Mouse (Mus musculus) limb, embryonic 13.5 days (tissue): ENCODE results near the gene Znrf3. TPM values are rescaled to one million over a fixed set of nuclear protein-coding genes. Genes with fewer than 3 reads are reported as not detected.
"Not testable (repeated sequence)": the region's sequence is repeated elsewhere in the genome, so short reads cannot be mapped to it uniquely, and the experiment has no call there.

ENCODE experiments used
- ATAC-seq: fragments of 200-750 bp; cut with Nextera tagmentation; 2 replicates; pipeline ENCODE4 v1.8.0; 2017; ENCODE audit warnings: low read depth, moderate number of reproducible peaks, moderate TSS enrichment; ENCODE audit not compliant: low FRiP score
- H3K27ac ChIP-seq: fragments of 300-500 bp; sonication (generic); 2 replicates; pipeline ENCODE4 v1.5.1; 2015; ENCODE audit warnings: inconsistent platforms, mild to moderate bottlenecking, moderate library complexity
- H3K27me3 ChIP-seq: fragments of 300-500 bp; sonication (generic); 2 replicates; pipeline ENCODE4 v1.6.1; 2015; ENCODE audit warnings: mild to moderate bottlenecking, inconsistent platforms
- H3K36me3 ChIP-seq: fragments of 300-500 bp; sonication (generic); 2 replicates; pipeline ENCODE4 v1.6.1; 2015; ENCODE audit warnings: inconsistent platforms, mild to moderate bottlenecking, moderate library complexity
- H3K4me1 ChIP-seq: fragments of 300-500 bp; sonication (generic); 2 replicates; pipeline ENCODE4 v1.6.1; 2015; ENCODE audit warnings: inconsistent platforms
- H3K4me2 ChIP-seq: fragments of 300-500 bp; sonication (generic); replicated peaks from 2 replicates; pipeline ENCODE4 v1.6.1; 2015; ENCODE audit warnings: inconsistent platforms, mild to moderate bottlenecking, moderate library complexity
- H3K4me3 ChIP-seq: fragments of 300-500 bp; sonication (generic); 2 replicates; pipeline ENCODE4 v1.5.1; 2015; ENCODE audit warnings: moderate library complexity, mild to moderate bottlenecking, inconsistent platforms
- H3K9ac ChIP-seq: fragments of 300-500 bp; sonication (generic); 2 replicates; pipeline ENCODE4 v1.6.1; 2015; ENCODE audit warnings: mild to moderate bottlenecking, inconsistent platforms
- H3K9me3 ChIP-seq: fragments of 300-500 bp; sonication (generic); 2 replicates; pipeline ENCODE4 v1.6.1; 2016; ENCODE audit warnings: inconsistent platforms
- WGBS: fragments of 180-500 bp; shearing (Covaris S2); methylation state at CpG from one replicate; pipeline ENCODE4 v1.1.7; 2015; 5-methylcytosine and 5-hydroxymethylcytosine counted together
- polyA plus RNA-seq: library from polyadenylated mRNA; unstranded; fragments of >200 nt; fragmentation: Nextera tagmentation; extraction: Ambion mirVana; gene quantifications from 2 replicates; pipeline ENCODE4 v1.2.1, GENCODE M21; 2015

Gene Znrf3
- 14.8 and 16.0 TPM in 2 replicates for polyA plus RNA-seq

- peaks cover 29% of the 10 kb centered on the region for H3K4me1 ChIP-seq
- peak within 1 kb of the TSS; percentile 87 for H3K9ac ChIP-seq
- peak within 1 kb of the TSS; percentile 87 for H3K4me3 ChIP-seq
- peak within 1 kb of the TSS; percentile 80 for H3K4me2 ChIP-seq
- no peaks in the 10 kb centered on the region for H3K27me3 ChIP-seq
- peak within 1 kb of the TSS; percentile 76 for H3K27ac ChIP-seq
- H3K9me3 ChIP-seq, result no peaks in the 10 kb centered on the region
- peak; percentile 93 for ATAC-seq
- under 1% methylated on average over 73 of the region's 106 CpGs for WGBS
- H3K36me3 ChIP-seq, result no peaks in the 10 kb centered on the region
Measured at GRCm38 (mm10) chr11:5444599-5445451, at the start of gene Znrf3. TSS of gene Znrf3 (minus strand) at chr11:5444847.

- H3K4me3 ChIP-seq, result no peak overlapping the region
- no peak for ATAC-seq
- WGBS, result 26% methylated on average over 2 of the region's 2 CpGs
Measured at GRCm38 (mm10) chr11:5493869-5494268, 49.2 kb upstream of the Znrf3 start.

GRCm38 (mm10) chr11:5491912-5492311, 47.3 kb upstream of the Znrf3 start:
- H3K9me3 ChIP-seq, result no peaks in the 10 kb centered on the region
- H3K9ac ChIP-seq, result no peak overlapping the region
- no peak for ATAC-seq
- WGBS, result 69% methylated on average over 7 of the region's 7 CpGs
- no peaks in the 10 kb centered on the region for H3K27me3 ChIP-seq
- H3K27ac ChIP-seq, result no peak overlapping the region
- no peaks in the 10 kb centered on the region for H3K36me3 ChIP-seq
- H3K4me3 ChIP-seq, result no peak overlapping the region
- no peaks in the 10 kb centered on the region for H3K4me1 ChIP-seq
- H3K4me2 ChIP-seq, result no peak overlapping the region

More at GRCm38 (mm10) chr11:5493869-5494268, 49.2 kb upstream of the Znrf3 start:
- Histone ChIP-seq H3K36me3 (no peaks in the 10 kb centered on the region), H3K4me2 (no peak overlapping the region), H3K27ac (no peak overlapping the region), H3K27me3 (no peaks in the 10 kb centered on the region), H3K9ac (no peak overlapping the region), H3K4me1 (no peaks in the 10 kb centered on the region), H3K9me3 (no peaks in the 10 kb centered on the region)

GRCm38 (mm10) chr11:5490989-5491656, 46.5 kb upstream of the Znrf3 start:
- no peaks in the 10 kb centered on the region for H3K9me3 ChIP-seq
- ATAC-seq, result no peak
- H3K4me2 ChIP-seq, result no peak overlapping the region
- no peak overlapping the region for H3K9ac ChIP-seq
- H3K36me3 ChIP-seq, result no peaks in the 10 kb centered on the region
- 85% methylated on average over 10 of the region's 10 CpGs for WGBS
- H3K27me3 ChIP-seq, result no peaks in the 10 kb centered on the region
- no peak overlapping the region for H3K27ac ChIP-seq
- no peaks in the 10 kb centered on the region; the same call in 1 of the 2 replicates for H3K4me1 ChIP-seq
- H3K4me3 ChIP-seq, result no peak overlapping the region

GRCm38 (mm10) chr11:5489433-5489832, 44.8 kb upstream of the Znrf3 start:
- 89% methylated on average over 10 of the region's 10 CpGs for WGBS
- H3K4me2 ChIP-seq, ATAC-seq: not testable (repeated sequence)

GRCm38 (mm10) chr11:5485193-5486011, 40.8 kb upstream of the Znrf3 start:
- peak; percentile 44 for ATAC-seq
- H3K36me3 ChIP-seq, result no peaks in the 10 kb centered on the region
- no peaks in the 10 kb centered on the region for H3K27me3 ChIP-seq
- peak overlapping the region; percentile 63 for H3K4me2 ChIP-seq
- H3K27ac ChIP-seq, result no peak overlapping the region
- 20% methylated on average over 15 of the region's 15 CpGs for WGBS
- no peaks in the 10 kb centered on the region for H3K9me3 ChIP-seq
- H3K4me3 ChIP-seq, result peak overlapping the region; percentile 40
- peaks cover 5% of the 10 kb centered on the region; the same call in 1 of the 2 replicates for H3K4me1 ChIP-seq
- peak overlapping the region; percentile 59 for H3K9ac ChIP-seq

More at GRCm38 (mm10) chr11:5489433-5489832, 44.8 kb upstream of the Znrf3 start:
- H3K27me3 ChIP-seq, H3K36me3 ChIP-seq, H3K4me1 ChIP-seq, H3K9ac ChIP-seq, H3K27ac ChIP-seq, H3K4me3 ChIP-seq, H3K9me3 ChIP-seq: not testable (repeated sequence)

GRCm38 (mm10) chr11:5482581-5482980, 37.9 kb upstream of the Znrf3 start:
- H3K27me3 ChIP-seq, result no peaks in the 10 kb centered on the region
- H3K9ac ChIP-seq, result no peak overlapping the region
- no peak overlapping the region for H3K4me3 ChIP-seq
- 67% methylated on average over 13 of the region's 13 CpGs for WGBS
- no peak for ATAC-seq
- H3K4me1 ChIP-seq, result peaks cover 5% of the 10 kb centered on the region; the same call in 1 of the 2 replicates
- no peaks in the 10 kb centered on the region for H3K9me3 ChIP-seq
- H3K27ac ChIP-seq, result no peak overlapping the region
- H3K4me2 ChIP-seq, result no peak overlapping the region
- H3K36me3 ChIP-seq, result no peaks in the 10 kb centered on the region

- H3K4me2 ChIP-seq, result no peak overlapping the region
- H3K4me3 ChIP-seq, result no peak overlapping the region
- WGBS, result 89% methylated on average over 3 of the region's 3 CpGs
- no peak overlapping the region for H3K9ac ChIP-seq
- H3K9me3 ChIP-seq, result no peaks in the 10 kb centered on the region
- H3K4me1 ChIP-seq, result no peaks in the 10 kb centered on the region
- no peaks in the 10 kb centered on the region for H3K36me3 ChIP-seq
- no peak for ATAC-seq
- H3K27me3 ChIP-seq, result no peaks in the 10 kb centered on the region
- no peak overlapping the region for H3K27ac ChIP-seq
Measured at GRCm38 (mm10) chr11:5478831-5479230, 34.2 kb upstream of the Znrf3 start.

GRCm38 (mm10) chr11:5478193-5478592, 33.5 kb upstream of the Znrf3 start:
- Histone ChIP-seq H3K9ac (no peak overlapping the region), H3K4me2 (no peak overlapping the region), H3K27me3 (no peaks in the 10 kb centered on the region), H3K9me3 (no peaks in the 10 kb centered on the region), H3K27ac (no peak overlapping the region), H3K4me1 (no peaks in the 10 kb centered on the region), H3K36me3 (no peaks in the 10 kb centered on the region), H3K4me3 (no peak overlapping the region)
- ATAC-seq, result no peak
- 79% methylated on average over 7 of the region's 7 CpGs for WGBS

- Histone ChIP-seq H3K4me1 (no peaks in the 10 kb centered on the region), H3K9me3 (no peaks in the 10 kb centered on the region), H3K36me3 (no peaks in the 10 kb centered on the region), H3K9ac (no peak overlapping the region), H3K27ac (no peak overlapping the region), H3K27me3 (no peaks in the 10 kb centered on the region), H3K4me3 (no peak overlapping the region), H3K4me2 (no peak overlapping the region)
- ATAC-seq, result no peak
- 87% methylated on average over 4 of the region's 4 CpGs for WGBS
Measured at GRCm38 (mm10) chr11:5476806-5477205, 32.2 kb upstream of the Znrf3 start.

- H3K9ac ChIP-seq, ATAC-seq, H3K27me3 ChIP-seq, H3K9me3 ChIP-seq, H3K27ac ChIP-seq, H3K4me3 ChIP-seq, H3K36me3 ChIP-seq, H3K4me2 ChIP-seq, H3K4me1 ChIP-seq: not testable (repeated sequence)
- WGBS, result 96% methylated on average over 2 of the region's 2 CpGs
Measured at GRCm38 (mm10) chr11:5475556-5476118, 31.0 kb upstream of the Znrf3 start.
